Mouse (Mus musculus): ENCODE data around the gene Rae1. TPM values are rescaled to one million over a fixed set of nuclear protein-coding genes. Genes with fewer than 3 reads are reported as not detected.
A peak's percentile ranks its signal among the peaks of the same experiment; 100 is the strongest.

The Rae1 gene
- polyA plus RNA-seq, 1 experiment from 2014 or later = 68.6 TPM

DNA sequence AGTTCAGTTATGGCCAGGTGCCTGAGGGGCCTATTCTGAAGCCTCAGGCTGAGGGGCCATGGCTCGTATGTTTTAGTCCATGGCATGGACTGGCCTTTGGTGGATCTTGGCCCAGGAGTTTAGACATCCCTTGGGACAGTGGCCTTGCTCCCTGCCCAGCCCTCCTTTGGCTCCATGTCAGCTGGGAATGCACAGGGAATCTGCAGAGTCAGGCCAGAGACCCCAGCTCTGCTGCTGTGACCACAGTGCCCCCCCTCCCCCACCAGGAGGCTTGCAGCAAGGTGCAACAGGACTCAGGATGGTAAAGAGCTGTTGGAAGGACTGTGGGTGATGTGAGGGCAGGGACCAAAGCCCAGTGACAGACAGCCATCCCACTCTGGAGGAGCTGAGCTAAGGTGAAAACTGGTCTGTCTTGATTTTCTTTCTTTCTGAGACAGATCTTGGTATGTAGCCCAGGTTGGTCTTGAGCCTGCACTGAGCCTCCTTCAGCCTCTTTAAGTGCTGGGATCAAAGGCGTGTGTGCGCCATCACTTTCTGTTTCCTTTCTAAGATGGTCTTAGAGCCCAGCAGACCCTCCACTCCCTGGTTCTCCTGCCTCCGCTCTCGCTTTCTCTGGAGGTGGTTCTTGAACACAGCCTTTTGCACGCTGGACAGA is 27.4 kb downstream of the Rae1 start:
- ATAC-seq (peak; percentile 36), DNase-seq (ENCODE audit: low spot score) (peak; percentile 57)
- TF ChIP-seq EP300 (IDR thresholded peaks at IDR 0.05) (no peak), CTCF (IDR thresholded peaks at IDR 0.05) (no peak)
- Histone ChIP-seq H3K4me3 (ENCODE audit: low read depth, low read length) (no peak overlapping the region), H3K9ac (replicated peaks; ENCODE audit: low read depth) (no peak overlapping the region), H3K4me2 (replicated peaks; ENCODE audit: low read depth, low read length) (no peak overlapping the region), H3K36me3 (ENCODE audit: insufficient read depth, low read length) (no peaks in the 10 kb centered on the region), H3K4me1 (ENCODE audit: insufficient read depth, low read depth, low read length) (peaks cover 18% of the 10 kb centered on the region), H3K27ac (ENCODE audit: low read length) (no peak overlapping the region), H3K9me3 (ENCODE audit: low read length) (no peaks in the 10 kb centered on the region), H3K27me3 (replicated peaks; ENCODE audit: insufficient read depth, low read length) (no peaks in the 10 kb centered on the region)
- WGBS = 63% methylated on average over 6 of the region's 6 CpGs

DNA sequence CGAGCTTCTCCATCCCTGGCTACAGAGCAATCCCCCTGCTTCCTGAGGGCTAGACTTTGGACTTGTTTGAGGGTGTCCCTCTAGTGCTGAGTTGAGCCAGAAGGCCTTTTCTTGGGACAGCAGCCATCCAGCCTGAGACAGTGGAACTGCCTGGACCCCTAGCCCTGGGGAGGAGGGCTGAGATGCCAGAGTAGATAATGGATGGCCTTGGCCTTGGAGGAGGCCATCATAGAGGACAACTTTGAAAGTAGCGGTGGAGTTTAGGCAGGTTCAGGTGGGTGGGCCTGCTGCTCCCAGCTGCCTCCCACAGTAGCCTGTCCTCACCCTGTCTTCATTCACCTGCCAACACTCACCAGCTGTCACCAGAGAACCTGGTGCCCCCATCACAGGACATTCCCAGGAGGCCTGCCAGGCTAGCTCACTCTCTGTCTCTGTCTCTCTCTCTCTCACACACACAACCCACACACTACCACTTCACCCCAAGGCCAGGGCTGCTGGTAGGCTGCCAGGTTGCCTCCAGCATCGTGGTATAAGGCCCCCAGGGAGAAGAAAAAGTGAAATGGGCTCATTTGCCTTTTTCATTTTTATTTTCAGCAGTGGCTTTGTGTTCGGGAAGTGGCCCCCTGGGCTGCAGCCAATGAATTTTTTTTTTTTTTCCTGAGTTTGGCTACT is 28.0 kb downstream of the Rae1 start:
- no peak overlapping the region for H3K27ac ChIP-seq (ENCODE audit: low read length)
- ATAC-seq = no peak
- H3K27me3 ChIP-seq (replicated peaks; ENCODE audit: insufficient read depth, low read length) = no peaks in the 10 kb centered on the region
- H3K36me3 ChIP-seq (ENCODE audit: insufficient read depth, low read length) = no peaks in the 10 kb centered on the region
- DNase-seq (ENCODE audit: low spot score) = no peak
- H3K4me1 ChIP-seq (ENCODE audit: insufficient read depth, low read depth, low read length) = peaks cover 12% of the 10 kb centered on the region
- TF ChIP-seq EP300 (IDR thresholded peaks at IDR 0.05) (no peak), CTCF (IDR thresholded peaks at IDR 0.05) (no peak)
- 59% methylated on average over 4 of the region's 4 CpGs for WGBS
- no peak overlapping the region for H3K9ac ChIP-seq (replicated peaks; ENCODE audit: low read depth)
- no peak overlapping the region for H3K4me3 ChIP-seq (ENCODE audit: low read depth, low read length)
- no peaks in the 10 kb centered on the region for H3K9me3 ChIP-seq (ENCODE audit: low read length)
- no peak overlapping the region for H3K4me2 ChIP-seq (replicated peaks; ENCODE audit: low read depth, low read length)

DNA sequence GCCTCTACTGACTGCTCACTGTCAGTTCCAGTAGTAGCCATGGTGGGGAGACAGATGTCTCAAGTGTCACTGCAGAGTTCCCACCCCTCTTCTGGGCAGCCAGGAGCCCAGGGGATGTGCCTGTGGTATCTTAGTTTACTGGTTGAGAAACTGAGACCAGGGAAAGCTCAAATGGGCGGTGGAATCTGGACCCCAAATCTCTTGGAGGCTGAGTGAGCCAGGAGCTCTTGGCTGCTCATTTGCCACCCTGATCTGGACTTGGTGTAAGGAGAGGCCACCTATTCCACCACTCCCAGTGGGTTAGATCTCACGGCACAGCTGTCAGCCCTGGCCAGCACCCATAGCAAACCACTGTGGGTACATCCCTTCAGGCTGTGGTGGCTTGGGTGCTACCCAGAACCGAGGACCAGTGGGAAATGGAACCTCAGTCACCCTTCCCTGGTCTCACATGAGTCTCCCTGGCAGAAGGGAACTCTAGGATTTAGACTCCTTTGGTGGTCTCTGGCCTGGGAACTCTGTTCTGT is 28.7 kb downstream of the Rae1 start:
- Histone ChIP-seq H3K9ac (replicated peaks; ENCODE audit: low read depth) (no peak overlapping the region), H3K36me3 (ENCODE audit: insufficient read depth, low read length) (no peaks in the 10 kb centered on the region), H3K9me3 (ENCODE audit: low read length) (no peaks in the 10 kb centered on the region), H3K4me2 (replicated peaks; ENCODE audit: low read depth, low read length) (no peak overlapping the region), H3K4me1 (ENCODE audit: insufficient read depth, low read depth, low read length) (peaks cover 12% of the 10 kb centered on the region), H3K27ac (ENCODE audit: low read length) (no peak overlapping the region), H3K27me3 (replicated peaks; ENCODE audit: insufficient read depth, low read length) (no peaks in the 10 kb centered on the region), H3K4me3 (ENCODE audit: low read depth, low read length) (no peak overlapping the region)
- TF ChIP-seq CTCF (IDR thresholded peaks at IDR 0.05) (no peak), EP300 (IDR thresholded peaks at IDR 0.05) (no peak)
- no peak for ATAC-seq
- WGBS = 82% methylated on average over 3 of the region's 3 CpGs
- DNase-seq (ENCODE audit: low spot score) = no peak

DNA sequence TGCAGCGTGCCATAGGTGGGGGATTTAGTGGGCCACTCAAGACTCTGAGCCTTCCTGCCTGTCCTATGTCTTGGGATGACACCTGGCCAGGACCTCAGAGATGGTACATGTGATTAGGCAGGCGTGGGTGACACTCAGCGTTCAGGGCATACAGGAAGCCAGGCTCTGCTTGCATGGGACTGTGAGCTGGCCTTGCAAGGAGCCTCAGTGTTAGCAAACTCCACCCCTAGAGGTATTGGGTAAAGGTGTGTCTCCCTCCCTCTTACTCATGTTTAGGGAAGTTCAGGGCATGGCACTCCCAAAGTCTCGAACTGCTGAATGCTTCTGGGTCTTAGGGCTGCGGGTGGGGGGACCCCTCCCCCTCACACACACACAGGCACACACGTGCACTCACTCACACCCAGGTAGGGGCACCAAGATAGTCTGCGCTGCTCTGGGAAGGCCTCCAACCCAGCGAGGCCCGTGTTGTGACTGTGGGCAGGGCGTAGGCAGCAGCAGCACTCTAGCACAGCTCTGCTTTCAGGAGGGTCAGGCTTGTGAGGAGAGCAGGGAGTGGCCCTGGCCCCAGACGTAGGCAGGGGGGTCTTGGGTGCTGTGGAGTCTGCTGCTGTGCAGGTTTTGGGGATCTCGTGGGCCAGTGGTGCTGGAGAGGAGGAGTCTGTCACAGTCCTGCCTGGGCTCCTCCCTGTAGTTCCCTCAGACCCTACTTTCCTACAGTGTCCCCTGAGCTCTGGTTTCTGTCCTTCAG is 30.8 kb downstream of the Rae1 start:
- Histone ChIP-seq H3K4me3 (ENCODE audit: low read depth, low read length) (no peak overlapping the region), H3K27me3 (replicated peaks; ENCODE audit: insufficient read depth, low read length) (no peaks in the 10 kb centered on the region), H3K27ac (ENCODE audit: low read length) (no peak overlapping the region), H3K4me2 (replicated peaks; ENCODE audit: low read depth, low read length) (no peak overlapping the region), H3K9me3 (ENCODE audit: low read length) (no peaks in the 10 kb centered on the region), H3K36me3 (ENCODE audit: insufficient read depth, low read length) (no peaks in the 10 kb centered on the region), H3K9ac (replicated peaks; ENCODE audit: low read depth) (no peak overlapping the region), H3K4me1 (ENCODE audit: insufficient read depth, low read depth, low read length) (peaks cover 12% of the 10 kb centered on the region)
- TF ChIP-seq CTCF (IDR thresholded peaks at IDR 0.05) (no peak), EP300 (IDR thresholded peaks at IDR 0.05) (no peak)
- ATAC-seq (no peak), DNase-seq (ENCODE audit: low spot score) (no peak)
- WGBS = 65% methylated on average over 12 of the region's 12 CpGs

DNA sequence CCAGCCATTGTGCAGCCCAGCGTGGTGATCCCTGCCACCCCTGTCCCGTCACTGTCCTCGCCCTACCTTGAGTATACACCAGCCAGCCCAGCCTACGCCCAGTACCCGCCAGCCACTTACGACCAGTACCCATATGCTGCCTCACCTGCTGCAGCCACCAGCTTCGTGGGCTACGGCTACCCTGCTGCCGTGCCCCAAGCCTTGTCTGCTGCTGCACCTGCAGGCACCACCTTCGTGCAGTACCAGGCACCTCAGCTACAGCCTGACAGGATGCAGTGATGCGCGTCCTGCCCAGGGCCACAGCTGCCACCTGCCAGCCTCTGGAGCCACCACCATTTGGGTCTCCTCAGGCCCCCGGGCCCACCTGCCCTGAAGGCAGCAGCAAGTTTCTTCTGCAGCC is 33.6 kb downstream of the Rae1 start:
- Histone ChIP-seq H3K4me1 (ENCODE audit: insufficient read depth, low read depth, low read length) (0 out of 2 replicates have a peak, but pooled peaks cover 1% of the 10 kb centered on the region), H3K4me3 (ENCODE audit: low read depth, low read length) (no peak overlapping the region), H3K4me2 (replicated peaks; ENCODE audit: low read depth, low read length) (no peak overlapping the region), H3K36me3 (ENCODE audit: insufficient read depth, low read length) (no peaks in the 10 kb centered on the region), H3K27me3 (replicated peaks; ENCODE audit: insufficient read depth, low read length) (no peaks in the 10 kb centered on the region), H3K9me3 (ENCODE audit: low read length) (no peaks in the 10 kb centered on the region), H3K9ac (replicated peaks; ENCODE audit: low read depth) (no peak overlapping the region), H3K27ac (ENCODE audit: low read length) (no peak overlapping the region)
- WGBS = 93% methylated on average over 13 of the region's 13 CpGs
- no peak for ATAC-seq
- TF ChIP-seq CTCF (IDR thresholded peaks at IDR 0.05) (no peak), EP300 (IDR thresholded peaks at IDR 0.05) (no peak)
- DNase-seq (ENCODE audit: low spot score) = no peak

DNA sequence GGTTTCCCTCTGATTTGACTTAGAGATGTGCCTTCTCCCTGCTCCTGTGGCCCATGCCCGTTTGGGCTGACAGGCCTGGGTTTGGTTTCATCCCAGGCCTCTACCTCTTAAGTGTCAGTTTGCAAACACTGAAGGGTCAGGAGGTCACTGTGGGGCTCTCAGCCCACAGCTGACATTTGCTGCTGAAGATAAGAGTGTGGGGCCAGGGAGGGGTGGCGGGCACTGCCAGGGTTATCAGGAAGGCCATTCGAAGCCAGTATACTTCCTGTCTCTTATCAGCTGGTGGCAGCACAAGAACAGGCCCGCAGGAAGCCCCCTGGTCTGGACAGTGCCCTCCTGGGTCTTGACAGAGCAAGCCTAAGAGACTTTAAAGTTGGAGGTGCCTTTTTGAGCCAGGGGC is 35.1 kb downstream of the Rae1 start:
- H3K4me2 ChIP-seq (replicated peaks; ENCODE audit: low read depth, low read length) = no peak overlapping the region
- ATAC-seq (peak; percentile 60), DNase-seq (ENCODE audit: low spot score) (no peak)
- H3K4me1 ChIP-seq (ENCODE audit: insufficient read depth, low read depth, low read length) = no peaks in the 10 kb centered on the region
- no peak overlapping the region for H3K4me3 ChIP-seq (ENCODE audit: low read depth, low read length)
- H3K27me3 ChIP-seq (replicated peaks; ENCODE audit: insufficient read depth, low read length) = no peaks in the 10 kb centered on the region
- H3K9me3 ChIP-seq (ENCODE audit: low read length) = no peaks in the 10 kb centered on the region
- H3K27ac ChIP-seq (ENCODE audit: low read length) = no peak overlapping the region
- 10% methylated on average over 4 of the region's 4 CpGs for WGBS
- TF ChIP-seq CTCF (IDR thresholded peaks at IDR 0.05) (no peak), EP300 (IDR thresholded peaks at IDR 0.05) (peak; percentile 75)
- no peaks in the 10 kb centered on the region for H3K36me3 ChIP-seq (ENCODE audit: insufficient read depth, low read length)
- no peak overlapping the region for H3K9ac ChIP-seq (replicated peaks; ENCODE audit: low read depth)
